Mouse (Mus musculus) right cerebral cortex, postnatal 4 days (tissue): ENCODE measurements around the gene Zbtb8os.
A peak's percentile ranks its signal among the peaks of the same experiment; 100 is the strongest.

Experiments used
- DNase-seq: peaks from one replicate; pipeline ENCODE4 v3.0.0-alpha.2; 2022

Gene Zbtb8os

DNA sequence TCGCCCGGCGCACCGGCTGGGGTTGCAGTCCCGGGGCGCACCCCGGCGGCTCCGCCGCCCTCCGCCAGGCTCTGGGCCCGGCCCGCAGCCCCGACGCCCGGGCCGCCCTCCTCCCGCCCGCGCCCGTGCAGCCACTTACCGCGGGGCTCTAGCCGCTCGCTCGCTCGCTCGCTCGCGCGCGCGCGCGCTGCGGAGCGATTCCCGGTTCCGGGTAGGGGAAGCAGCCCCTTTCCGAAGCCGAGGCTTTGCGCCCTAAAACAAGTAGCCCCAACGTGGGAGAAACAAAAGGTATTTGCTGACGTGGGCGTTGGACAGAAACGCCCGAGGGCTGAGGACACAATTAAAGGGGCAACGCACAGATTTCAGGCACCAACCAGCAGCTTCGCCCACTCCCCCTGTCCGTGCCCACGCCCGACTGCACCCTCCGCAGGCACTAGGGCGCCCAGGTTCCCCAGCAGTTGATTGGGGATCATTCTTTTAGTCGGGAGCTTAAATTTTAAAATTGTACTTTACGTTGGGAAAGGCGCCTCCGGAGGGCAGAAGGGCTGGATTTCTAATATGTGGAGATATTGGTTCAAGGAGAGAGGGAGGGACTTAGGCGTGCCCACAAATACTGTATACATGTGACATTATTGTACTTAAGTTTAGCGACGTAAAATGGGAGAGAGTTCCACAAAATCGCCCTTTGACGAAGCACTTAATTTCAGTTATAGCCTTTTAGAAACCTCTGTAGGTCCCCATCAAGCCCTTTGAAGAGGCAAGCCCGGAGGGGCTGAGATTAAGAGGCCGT, 42.3 kb downstream of the Zbtb8os start, which contains the start of gene Zbtb8a:
TSS of gene Zbtb8a (minus strand) at position 516 of the 790 bp plus-strand sequence.
- peak; percentile 57 for DNase-seq

DNA sequence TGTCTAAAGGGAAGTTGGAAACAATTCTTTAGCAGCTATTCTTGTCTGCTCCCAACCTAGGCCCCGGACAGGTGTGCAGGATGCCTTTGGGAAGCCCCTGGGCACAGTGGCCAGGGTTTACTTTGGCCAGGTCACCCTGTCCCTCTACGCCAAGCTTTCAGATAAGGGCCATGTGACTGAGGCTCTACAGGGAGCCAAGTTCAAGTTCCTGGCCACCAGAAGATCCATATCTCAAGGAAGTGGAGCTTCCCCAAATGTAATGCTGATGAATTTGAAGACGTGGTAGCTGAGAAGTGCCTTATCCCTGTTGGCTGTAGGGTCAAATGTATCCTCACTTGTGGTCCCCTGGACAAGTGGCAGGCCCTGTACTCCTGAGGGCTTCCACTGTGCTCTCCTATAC, 44.3 kb downstream of the Zbtb8os start:
- no peak for DNase-seq

DNA sequence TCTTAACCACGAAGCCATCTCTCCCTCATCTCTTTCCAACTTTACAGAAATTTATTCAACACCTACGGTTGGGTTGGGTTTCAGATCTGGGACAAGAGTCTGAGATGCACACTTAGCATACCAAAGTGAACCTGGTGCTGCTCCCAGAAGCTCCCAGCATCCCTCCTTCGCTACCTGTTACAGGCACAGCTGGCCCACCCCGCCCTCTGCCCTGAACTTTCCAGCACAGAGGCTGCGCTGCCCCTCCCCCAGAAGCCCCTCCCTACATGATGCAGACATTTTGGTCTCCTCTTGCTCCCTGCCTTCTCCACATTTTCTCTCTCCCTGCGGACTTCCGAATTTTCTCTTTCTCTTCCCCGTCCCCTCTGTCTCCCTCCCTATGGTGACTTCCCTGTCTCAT, 45.7 kb downstream of the Zbtb8os start:
- DNase-seq, result no peak

DNA sequence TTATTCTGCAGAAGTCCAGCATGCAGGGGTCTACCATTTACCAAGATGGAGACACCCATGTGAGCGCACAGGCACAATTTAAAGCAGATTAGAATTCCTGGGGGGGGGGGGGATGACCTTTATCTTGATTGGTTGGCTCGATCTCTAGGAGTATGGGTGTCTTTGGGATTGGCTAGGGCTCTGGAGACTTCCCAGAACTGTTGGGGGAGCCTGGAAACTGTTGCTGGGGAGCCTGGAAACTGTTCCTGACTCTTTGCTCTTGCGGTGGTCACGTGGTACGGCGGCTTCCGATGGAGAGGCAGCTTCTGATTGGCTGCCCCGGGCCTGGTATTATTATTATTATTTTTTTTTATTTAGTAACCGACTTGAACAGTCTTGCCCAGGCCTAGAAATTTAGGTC, 46.5 kb downstream of the Zbtb8os start:
- DNase-seq, result no peak

DNA sequence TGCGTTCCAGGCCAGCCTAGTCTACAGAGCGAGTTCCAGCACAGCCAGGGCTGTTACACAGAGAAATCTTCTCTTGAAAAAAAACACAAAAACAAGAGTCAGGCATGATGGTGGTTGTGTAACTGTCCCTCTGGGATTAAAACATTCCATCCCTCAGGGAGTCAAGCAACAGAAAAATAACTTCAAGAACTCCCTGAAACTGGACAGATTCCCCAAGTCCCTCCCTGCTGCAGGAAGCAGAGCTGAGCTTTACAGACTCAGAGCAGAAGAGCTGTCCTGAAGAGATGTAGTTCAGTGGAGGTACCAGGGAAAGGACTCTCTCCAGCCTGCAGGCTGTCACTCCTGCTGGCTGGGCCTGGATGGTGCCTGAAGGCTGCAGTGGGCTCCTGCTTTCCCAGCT, 47.0 kb downstream of the Zbtb8os start:
- DNase-seq, result no peak

DNA sequence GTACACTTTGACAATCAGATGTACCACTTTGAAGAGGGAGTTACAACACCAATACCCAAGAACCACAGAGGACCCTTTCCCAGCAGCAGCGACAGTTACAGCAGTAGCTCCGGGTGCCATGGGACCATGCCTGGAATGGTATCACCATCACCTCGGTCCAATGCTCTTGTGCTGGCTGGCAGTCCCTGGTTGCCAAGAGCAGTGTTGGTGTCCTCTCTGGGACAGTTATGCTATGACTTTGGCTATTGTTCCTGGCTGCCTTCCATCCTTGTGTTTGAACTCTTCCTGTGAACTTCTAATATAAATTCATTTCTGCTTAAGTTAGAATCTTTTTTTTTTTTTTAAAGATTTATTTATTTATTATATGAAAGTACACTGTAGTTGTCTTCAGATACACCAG, 48.1 kb downstream of the Zbtb8os start:
- DNase-seq, result no peak

DNA sequence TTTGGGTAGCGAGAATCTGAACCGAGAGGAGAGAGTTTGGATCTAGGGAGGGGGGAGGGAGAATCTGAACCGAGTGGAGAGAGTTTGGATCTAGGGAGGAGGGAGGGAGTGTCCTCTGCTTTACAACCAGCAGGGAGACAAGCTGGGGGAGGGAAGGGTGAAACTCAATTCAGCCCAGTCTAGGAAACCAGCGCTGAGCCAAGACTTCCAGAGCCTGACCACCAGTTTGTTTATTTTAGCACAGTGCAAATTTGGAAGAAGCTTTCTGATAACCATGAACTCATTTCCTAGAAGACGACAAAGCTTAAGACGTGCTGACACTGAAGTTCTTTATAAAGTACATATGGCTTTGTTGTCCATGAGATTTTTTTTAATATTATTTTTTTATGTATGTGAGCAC, 48.9 kb downstream of the Zbtb8os start:
- no peak for DNase-seq

DNA sequence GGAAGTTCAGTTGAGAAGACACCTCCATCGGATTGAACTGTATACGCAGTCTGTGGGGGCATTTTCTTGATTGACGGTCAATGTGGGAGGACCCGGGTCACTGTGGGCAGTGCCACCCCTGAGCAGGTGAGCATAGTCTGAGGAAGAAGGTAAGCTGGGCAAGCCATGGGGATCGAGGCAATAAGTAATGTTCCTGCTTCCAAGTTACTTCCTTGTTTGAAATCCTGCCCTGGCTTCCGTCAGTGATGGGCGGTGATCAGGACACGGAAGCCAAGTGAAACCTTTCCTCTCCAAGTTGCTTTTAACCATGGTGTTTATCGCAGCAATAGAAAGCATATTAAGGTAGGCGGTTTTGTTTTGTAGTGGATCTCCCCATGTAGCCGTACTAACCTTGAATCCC, 50.2 kb downstream of the Zbtb8os start:
- DNase-seq, result no peak

DNA sequence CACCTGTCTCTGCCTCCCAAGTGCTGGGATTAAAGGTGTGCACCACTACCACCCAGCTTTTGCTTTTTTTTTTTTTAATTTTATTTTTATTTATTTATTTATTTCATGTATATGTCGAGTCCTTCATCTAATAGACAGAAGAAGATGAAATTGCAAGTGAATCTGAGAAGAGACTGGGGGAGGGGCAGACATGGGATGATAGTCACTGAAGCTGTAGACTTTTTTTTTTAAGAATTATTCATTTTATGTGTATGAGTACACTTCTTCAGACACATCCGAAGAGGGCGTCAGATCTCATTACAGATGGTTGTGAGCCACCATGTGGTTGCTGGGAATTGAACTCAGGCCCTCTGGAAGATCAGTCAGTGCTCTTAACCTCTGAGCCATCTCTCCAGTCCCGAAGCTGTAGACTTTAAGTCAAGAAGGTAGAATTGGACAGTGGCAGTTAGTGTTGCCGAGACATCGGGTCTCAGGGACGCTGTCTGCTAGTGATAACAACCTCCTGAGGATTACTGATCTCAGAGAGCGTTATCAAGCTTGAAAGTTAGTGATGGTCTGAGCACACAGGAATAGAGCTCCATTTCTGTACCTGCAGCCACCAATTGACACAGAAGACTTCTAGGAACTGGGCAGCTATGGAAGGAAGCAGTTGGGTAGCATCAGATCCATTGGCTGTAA, 50.9 kb downstream of the Zbtb8os start:
- no peak for DNase-seq

DNA sequence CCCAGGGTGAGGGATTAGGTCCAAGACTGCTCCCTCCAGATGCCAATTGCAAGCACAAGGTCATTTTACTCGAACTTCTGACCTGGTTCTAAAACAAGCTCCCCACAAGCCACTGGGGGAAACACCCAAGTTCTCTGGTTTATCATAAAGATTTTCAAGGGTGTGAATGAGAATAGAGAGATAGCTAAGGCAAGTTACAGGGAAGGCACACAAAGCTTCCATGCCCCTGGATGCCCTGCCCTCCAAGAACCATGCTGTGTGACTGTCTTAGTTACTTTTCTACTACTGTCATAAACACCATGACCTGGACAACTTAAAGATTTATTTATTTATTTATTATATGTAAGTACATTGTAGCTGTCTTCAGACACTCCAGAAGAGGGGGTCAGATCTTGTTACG, 51.5 kb downstream of the Zbtb8os start:
- no peak for DNase-seq

DNA sequence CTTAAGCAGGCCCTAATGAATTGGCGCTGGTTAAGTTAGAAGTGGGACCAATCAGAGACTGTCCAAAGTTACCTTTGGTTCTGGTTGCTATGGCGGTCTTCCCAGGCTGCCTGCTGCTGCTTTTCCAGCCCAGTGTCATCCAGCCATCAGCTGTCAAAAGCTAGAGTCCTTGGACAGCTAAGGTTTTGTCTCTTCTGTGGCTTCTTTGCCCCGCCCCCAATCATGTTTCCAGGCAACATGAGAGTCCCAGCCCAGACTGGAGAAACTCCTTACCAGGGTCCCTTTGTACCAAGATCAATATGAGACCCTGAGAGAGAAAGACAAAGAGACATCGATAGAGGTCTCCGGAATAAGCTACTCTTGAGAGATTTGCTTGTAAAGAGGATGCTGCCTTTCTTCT, 52.9 kb downstream of the Zbtb8os start:
- DNase-seq, result no peak

DNA sequence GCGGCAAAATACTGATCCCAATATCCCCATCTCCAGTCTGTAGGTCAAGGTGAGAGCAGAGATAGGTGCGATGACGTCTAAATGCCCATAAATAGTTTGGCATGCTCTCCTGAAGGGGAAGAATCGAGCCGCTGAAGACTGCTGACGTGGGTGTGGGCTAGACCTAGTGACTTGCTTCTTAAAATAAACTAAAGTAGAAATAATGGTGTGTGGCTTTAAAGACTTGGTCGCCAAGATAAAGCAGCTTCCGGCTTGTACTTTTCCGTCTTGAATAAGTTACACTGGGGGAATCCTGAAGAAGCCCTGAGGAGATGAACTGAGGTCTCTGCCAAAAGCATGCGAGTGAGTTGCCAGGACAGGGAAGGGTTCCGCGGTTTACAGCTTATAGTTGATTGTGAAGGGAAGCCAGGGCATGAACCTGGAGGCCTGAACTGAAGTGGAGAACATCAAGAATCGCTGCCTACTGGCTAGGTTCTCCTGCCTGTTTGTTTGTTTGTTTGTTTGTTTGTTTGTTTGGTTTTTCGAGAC, 54.8 kb downstream of the Zbtb8os start:
- DNase-seq, result no peak

DNA sequence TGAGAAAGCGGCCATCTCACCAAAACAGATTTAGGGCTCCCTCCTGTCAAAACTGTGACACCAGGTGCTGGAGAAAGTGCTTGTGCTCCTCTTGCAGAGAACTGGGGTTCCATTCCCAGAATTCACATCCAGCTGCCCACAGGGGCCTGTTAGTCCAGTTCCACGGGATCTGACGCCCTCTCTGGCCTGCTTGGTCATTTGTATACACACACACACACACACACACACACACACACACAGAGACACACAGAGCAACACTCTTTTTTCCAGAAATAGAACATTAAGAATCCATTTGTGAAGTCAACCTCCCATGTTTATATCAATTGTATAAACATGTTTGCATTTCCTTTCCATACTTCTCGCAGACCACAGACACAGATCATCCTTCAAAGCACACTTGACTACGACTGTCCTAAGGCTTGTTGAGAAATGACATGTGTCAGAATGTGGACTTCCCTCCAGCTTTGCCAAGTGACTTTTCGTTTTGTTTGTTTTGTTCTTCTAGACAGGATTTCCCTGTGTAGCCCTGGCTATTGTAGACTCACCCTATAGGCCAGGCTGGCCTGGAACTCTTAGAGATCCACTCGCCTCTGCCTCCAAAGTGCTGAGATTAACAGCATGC, 55.6 kb downstream of the Zbtb8os start:
- DNase-seq, result no peak

DNA sequence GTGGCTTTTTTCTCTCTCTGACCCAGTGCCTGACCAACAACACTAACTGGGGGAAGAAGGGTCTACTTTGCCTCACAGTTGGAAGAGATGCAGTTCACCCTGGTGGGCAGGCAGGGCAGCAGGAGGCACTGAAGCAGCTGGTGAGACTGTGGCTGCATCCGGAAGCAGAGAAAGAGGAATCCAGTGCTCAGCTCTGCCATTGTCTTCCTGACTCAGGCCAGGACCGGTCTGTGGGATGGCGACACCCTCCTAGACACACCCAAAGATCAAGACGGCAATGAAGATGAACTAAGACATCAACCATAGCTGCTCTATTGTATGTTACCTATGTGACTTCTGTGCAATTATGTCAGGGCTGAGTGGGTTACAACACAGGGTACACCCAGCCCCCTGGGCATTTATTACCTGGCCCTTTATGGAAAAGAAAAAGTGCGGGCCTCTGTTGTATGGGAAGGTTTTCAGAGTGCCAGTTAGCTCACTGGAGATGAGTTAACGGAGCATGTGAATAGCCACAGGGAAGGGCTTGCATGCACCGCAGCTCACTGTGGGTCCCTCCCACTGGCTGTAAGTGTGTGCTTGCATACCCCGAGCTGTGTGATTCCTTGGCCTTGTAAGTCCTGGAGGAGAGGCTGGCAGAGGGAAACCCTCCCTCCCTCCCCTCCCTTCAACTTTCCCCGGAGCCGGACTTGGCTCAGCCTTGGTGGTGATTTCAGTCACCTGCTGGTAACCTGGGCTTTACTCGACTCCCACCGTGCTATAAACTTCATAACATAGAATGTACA, 58.8 kb downstream of the Zbtb8os start:
- DNase-seq, result no peak

DNA sequence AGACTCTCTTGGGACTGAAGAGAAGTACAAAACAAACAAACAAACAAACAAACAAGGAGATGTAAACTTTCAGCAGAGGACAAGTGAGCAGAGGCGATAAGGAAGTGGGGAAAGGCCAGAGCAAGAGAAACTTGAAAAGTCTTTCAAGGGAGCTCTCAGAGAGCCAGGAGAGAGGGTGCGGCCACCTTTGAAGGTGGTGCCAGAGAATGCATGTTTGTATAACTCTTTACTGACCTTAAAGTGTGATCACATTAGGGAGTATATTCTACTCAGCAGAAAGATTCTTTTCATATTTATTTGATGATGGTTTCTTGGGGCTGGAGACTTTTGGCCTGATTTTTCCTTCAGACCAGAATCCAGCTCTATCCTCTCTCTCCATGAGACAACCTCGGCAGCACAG, 61.5 kb downstream of the Zbtb8os start:
- DNase-seq, result no peak

DNA sequence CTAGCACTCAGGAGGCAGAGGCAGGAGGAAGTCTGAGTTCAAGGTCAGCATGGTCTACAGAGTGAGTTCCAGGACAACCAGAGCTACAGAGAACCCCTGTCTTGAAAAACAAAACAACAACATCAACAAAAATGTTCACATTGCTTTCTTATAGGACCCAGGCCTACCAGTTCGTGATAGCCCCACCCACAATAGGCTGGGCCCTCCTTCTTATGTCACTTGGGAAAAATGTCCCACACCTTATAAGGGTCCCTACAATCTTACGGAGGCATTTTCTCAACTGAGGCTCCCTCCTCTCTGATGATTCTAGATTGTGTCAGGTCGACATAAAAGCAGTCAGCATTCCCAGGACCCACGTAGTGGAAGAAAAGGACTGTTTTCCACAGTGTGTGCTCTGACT, 64.3 kb downstream of the Zbtb8os start:
- no peak for DNase-seq
